Mouse (Mus musculus) lung, postnatal 14 days (tissue): ENCODE measurements at regions not wholly inside any gene's neighbourhood (a gene's known extent, or its start where the extent isn't known, plus 50 kb on each side); places are given as distances from the start of the nearest gene placed in this dataset.
A peak's percentile ranks its signal among the peaks of the same experiment; 100 is the strongest.

Source experiments
- DNase-seq: peaks from one replicate; pipeline ENCODE4 v3.0.0; 2021

DNA sequence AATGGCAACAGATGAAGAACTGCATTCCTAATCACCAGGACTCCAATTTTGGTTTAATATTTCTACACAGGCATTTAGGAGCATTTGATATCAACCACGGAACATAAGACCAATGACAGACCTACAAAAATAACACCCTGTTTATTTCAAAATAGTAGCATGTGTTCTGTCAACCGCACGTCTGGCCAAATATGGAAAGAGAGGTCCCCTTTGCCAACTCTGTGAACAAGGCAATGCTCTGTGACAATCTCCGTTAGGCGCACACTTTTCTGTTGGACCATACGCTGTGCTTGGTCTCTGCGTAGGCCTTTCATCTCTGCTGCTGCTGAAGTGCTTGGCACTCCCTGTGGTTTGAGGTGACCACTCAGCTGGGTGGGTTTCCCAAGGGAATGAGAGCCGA is 173.2 kb downstream of the Gadd45g start:
- DNase-seq: no peak

DNA sequence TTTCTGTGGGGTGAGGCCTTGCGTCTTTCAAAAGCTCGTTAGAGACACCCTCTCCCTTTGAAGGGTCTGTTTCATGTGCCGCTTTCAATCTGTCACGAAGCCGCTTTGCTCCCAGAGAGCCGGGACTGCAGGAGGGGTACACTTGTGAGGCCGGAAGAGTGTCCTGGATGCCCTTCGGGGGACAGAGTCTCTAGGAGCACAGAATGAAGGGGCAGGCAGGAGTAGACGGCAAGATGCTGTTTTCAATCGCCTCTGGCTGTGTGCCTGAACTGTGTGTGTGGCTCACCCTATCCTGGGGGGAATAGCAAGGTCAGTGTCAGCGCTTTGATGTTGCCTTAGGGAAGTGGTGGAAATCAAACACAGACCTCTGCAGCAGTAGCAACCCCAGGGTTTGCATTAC is 174.7 kb downstream of the Gadd45g start:
- no peak for DNase-seq

DNA sequence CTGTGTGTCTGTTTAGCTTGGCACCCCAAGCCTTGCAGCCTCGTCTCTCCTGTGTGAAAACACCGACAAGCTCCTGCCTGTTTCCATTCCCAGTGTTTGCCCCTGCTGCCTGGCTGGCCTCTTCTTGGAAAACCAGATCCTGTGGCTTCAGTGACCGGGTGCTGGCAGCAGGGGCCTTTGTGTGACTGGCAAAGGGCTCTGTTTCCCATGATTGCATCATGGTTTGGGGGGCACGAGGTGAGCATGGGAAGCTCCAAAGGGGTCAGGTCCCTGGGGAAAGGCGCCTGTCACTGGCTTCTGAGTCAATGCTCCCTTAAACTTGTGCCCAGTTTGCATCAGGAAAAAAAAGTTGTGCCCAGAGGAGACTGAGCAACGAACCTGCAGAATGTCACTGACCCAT is 175.3 kb downstream of the Gadd45g start:
- DNase-seq: no peak

DNA sequence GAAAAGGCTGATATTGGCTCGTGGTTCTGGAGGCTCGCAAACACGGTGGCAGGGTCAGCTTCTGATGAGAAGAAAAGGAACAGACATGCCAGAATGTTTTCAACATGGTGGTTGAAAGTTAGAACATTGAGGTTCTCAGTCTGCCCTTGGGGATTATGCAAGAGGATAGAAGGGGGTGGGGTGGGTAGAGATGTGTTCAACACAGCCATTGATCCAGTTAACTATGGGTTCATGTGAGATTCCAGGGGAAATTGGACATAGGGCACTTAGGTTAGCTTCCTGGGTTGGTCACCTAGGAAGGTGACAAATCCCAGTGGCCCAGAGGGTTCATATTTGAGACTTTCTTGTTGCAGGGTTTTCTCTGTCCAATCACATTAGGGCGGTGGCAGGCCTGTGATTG is 176.1 kb downstream of the Gadd45g start:
- DNase-seq: no peak

DNA sequence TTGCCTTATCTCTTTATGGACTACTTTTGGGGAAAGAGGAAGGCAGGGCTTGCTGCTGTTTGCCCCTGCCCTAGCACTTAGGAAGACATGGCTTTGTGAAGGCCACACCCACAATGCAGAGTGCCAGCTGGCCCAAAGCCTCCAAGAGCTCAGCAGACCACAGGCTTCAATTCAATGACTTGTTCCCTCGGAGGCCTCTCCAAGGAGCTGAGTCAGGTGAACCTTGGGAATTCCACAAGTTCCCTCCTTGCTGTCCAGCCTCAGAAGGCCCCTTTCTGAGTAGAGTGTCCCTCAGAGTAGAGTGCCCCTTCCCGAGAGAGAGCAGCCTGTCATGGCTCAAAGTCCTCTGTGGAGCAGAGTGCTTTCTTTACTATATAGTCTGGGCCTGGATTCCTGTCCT is 177.9 kb downstream of the Gadd45g start:
- DNase-seq: peak; percentile 78

DNA sequence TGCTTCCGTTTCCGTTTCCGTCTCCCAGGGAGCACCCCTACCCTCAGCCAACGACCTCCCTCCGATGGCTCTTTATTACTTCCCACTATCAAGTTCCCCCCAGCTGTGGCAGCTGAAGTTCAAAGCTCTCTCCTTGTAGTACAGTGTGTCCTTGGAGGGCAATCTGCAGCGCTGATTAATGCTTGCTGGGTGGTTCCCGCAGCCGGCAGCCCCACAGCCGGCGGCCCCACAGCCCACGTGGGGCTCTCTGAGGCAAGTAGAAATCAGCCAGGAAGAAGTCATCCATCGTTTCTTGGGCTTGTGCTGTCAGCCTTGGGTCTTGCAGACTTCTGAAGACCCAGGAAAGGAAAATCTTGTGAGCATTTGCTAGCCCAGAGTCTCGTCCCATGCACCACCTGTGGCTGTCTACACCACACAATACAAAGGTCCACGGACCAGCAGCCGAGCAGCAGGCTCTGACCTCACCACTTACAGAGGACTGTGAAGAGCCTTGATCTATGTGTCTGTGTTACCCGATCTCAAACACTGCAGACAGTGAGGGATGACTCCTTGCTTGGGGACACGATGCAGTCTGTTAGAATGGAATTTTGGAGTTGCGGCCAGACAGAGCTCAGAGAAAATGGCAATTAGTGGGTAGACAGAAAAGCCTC is 178.5 kb downstream of the Gadd45g start:
- DNase-seq: peak; percentile 45

DNA sequence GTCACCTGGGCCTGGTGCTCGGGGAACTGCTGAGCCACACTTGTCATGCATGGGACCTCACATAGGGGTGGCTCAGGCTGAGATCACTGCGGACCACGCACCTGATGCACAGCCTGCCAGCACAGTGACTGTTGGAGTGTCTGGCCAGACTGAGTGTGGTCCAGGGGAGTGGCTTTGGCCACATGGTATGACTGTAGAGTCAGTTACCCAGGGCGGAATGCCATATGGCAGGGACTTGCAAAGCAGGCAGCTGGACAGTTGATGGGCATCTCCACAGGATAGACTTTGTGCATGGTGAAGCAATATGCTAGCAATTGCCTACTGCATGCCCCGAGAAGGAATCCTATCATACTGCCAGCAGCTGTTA is 179.0 kb downstream of the Gadd45g start:
- DNase-seq: no peak

DNA sequence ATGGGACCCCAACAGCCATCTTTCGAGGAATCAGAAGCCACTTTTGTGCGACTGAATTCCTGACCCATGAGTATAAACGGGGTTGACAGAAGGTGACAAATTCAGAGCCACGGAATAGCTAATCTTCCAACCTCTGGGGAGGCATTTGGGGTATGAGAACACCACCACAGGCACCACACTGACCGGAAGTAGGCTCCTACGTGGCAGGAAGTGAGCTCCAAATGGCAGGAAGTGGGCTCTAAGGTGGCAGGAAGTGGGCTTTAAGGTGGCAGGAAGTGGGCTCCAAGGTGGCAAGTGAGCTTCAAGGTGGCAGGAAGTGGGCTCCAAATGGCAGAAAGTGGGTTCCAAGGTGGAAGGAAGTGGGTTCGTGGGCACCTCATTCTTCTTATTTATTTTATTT is 179.8 kb downstream of the Gadd45g start:
- DNase-seq: no peak

DNA sequence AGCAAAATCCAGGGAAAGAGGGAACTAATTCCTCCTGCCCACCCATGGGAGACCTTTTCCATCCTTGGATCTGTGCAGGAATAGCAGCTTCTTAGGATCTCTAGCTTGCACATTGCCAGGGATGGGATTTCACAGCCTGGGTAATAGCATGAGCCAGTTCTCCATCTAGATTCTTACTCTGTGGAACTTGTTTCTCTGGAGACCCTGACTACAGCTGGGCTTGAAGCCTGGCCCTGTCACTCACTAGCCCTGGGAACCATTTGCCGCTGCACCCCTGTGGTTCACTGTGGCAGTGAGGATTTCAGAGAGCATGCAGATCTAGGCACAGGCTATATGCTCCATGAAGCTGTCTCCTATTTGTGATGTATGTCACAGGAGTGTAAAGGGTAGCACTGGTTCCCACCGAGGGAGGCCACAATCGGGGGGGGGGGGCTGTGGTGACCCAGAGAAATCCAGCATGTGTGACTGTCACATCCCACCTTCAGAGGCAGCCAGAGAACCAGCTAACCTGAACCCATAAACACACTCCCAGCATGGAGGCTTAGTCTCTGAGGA is 183.5 kb downstream of the Gadd45g start:
- no peak for DNase-seq

DNA sequence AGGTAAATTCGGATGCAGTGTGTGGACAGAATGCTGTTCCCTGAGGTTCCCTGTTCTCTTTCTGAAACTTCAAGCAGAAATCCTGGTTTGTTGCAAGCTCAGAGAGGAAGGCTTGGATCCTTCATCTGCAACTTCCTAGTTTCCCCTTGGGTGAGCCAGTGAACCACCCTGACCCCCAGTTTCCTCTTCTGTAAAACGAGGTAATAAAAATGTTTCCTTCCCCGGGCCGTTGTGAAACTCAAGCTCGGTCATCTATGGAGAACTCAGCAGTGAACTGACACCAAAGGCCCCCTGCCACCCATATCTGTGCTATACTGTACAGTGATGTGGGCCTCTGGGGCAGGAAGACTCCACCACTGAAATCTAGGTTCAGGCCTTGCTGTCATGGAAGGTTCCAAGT is 185.0 kb downstream of the Gadd45g start:
- no peak for DNase-seq

DNA sequence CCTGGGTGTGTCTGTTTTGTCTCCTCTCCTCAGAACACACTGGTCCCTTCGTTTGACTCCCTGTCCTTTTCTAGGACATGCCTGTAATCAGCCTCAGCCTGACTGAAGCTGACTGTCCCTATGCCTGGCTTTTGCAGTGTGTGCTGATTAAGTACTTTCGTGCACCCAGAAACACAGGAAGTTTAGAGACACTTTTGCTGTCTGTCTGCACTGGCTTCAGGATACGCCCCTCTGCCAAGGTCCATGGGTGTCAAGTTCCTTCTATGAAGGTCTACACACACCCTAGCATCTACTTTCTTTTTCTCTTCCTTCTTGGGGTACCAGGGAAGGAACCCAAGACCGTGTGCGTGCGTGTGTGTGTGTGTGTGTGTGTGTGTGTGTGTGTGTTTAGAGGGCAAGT is 189.3 kb downstream of the Gadd45g start:
- no peak for DNase-seq

DNA sequence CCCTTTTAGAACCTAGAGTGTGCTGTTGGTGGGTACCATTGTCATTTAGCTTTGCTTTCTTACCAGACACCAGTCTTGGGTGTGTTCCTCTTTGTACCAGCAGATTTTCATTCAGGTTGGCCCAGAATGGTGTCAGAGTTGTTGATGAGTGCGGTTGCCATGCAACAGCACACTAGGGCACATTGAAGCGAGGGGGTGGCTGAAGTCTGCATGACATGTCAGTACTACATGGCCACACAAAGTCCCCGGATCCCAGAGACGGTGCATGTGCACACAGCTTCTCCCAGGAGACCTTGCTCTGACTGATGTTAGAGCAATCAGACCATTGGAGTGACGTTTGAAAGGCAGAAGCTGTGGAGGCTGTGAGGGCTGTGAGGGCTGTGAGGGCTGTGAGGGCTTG is 189.9 kb downstream of the Gadd45g start:
- DNase-seq: no peak

DNA sequence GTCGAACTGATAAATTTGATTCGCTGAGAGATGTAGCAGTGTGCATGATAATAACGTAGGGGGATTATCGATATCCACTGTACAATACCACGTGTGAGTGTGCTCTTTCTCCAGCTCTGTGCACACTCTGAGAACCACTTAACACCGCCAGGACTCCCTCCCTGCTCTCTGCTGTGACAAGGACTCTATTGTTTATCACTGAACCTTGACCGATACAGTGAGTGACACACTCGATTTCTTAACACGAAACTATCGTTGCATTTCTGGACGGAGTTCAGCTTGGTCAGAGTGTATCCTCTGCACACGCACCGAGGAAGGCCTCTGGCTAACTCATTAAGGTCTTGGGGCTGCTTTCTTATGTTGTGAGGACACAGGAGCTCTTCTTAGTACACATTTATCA is 190.7 kb downstream of the Gadd45g start:
- no peak for DNase-seq

DNA sequence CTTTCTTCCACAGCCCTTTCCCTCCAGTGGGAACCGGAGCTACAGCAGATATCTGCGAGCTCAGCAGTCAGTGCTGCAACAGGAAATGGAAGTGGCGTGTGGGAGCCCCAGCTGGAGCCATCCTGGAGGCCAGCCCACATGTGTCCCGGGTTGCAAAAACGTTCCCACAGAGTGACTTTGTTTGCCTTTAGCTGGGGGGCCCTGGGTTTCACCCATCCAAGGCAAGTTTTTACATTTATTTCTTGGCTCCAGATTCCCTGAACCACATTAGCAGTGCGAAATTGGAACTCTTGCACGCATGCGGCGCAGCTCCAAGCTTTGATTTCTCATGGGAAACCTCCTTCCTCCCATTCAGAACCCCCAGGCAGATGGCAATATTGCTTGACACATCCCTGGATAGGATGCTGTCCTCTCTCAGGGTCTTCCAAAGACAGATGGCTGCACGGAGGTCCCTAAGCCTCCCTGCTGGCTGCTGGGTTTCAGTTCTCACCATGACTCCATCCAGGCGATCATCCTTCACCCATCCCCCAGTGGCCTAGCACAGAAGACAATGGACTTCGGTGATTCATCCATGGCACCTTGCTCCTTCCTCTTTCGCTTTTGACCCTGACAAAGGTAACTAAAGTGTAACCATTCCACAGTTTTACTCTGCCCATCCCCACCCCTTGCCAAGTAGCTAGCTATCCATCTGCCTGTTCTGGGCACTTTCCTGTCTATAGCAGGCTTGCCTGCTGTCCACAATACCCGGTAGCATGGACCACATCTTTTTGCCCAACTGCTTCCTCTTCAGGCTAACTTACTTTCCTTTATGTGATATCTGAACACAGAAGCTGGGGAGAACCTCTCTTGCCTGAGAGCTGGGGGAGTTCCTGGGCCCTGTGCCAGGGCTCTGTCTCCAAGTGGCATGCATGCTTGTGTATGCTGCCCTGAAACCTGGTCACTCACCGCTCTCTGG is 195.3 kb downstream of the Gadd45g start:
- peak; percentile 68 for DNase-seq

DNA sequence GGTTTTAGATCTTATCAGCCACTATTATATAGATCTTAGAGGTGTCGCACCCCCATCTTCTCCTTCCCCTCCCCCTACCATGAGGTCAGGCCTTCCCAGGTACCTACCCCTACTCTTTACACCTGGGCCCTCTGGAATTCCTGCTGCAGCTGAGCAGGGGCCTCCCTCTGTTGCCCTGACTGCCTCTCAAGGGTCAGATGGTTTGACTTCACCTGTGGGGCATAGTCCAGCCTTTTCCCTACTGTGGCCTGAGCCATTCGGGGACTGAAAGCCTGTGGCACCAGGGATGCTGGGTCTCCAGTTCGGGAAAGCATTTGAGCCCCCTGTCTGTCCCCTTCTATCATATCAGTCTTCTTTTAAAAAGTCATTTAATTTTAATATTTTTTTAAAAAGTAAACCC is 196.4 kb downstream of the Gadd45g start:
- DNase-seq: no peak

DNA sequence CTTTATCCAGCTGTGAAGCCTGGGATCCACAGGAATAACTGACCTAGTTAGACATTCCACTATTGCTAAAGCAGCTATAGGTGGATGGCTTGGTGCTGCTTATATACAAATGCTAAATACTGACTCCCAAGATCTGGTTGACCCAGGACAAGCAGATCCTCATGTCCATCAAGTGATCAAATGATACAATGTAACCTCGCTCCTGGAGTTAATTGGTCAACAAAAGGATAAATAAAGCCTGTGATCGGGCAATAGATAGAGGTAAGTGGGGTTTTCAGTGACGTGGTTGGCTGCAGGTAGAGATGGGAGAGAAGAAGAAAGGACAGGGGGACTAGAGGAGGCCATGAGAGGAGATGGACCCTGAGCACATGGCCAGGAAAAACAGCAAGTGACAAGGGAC is 197.4 kb downstream of the Gadd45g start:
- no peak for DNase-seq

DNA sequence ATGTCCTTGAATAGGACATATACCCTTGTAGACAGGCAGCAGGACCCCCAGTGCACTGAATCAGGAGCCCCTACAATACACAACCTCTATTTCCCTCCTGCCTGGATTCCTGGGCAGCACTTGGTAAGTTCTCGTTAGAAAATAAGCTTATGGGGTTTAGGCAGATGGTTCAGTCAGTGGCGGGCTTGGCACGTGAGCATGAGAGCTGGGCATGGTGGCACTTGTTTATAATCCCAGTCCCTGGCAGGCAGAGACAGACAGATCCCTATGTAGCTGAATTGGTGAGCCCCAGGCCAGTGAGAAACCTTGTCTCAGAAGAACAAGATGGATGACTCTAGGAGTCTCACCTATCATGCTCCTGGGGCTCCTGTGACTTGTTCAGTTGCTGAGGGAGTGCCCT is 198.9 kb downstream of the Gadd45g start:
- DNase-seq: no peak

DNA sequence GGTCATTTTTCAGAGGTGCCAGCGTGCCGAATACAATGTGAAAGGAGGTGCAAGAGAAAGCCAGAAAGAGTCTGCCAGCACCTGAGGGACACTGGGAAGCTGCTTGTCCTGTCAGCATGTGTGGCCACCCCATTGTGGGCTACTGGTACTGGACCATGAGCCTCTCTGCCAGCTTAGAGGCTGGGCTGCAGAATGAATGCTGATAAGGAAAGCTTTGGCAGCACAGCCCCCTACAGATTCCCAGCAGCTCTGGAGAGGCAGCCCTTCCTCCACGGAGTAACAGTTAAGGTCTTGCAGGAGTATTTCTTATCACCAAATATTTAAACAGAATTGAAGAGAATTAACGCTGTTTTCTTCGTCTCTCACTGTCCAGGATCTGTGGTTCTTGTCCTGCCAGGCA is 199.5 kb downstream of the Gadd45g start:
- no peak for DNase-seq

DNA sequence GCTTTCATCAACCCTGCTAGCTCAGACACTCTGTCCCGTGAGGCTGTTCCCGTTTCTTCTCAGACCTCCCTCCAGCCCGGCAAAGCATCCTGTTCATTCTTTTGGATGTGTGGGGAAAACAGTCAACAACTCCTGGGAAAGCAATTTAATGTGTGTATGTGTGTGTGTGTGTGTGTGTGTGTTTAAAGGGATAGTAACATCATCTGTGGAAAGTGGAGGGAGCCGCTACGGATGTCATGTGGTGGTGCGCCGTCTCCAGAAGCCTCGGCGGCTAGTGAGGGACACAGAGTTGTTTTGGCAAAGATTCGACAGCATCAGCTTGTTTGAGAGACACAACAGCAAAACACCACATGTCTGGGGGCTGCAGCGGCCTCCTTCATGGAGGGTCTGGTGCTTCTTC is 200.2 kb downstream of the Gadd45g start:
- DNase-seq: no peak

DNA sequence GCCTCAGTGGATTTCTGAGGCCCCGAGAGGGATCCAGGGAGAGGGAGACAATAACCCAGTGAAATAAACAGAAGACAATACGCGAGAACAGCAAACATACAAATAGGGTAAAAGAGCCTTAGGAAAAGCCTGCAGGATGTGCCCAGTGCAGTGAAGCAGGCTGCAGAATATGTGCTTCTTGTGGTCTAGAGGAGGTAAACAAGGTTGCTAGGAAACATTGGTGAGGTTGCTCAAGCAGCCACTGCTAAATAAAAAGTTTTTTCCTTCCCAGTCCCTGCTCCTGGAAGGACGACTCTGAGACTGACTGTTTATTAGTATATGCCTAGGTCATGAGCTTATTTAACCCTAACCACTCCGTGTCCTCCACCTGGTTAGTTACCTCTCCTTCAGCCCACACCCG is 201.5 kb downstream of the Gadd45g start:
- DNase-seq: no peak

DNA sequence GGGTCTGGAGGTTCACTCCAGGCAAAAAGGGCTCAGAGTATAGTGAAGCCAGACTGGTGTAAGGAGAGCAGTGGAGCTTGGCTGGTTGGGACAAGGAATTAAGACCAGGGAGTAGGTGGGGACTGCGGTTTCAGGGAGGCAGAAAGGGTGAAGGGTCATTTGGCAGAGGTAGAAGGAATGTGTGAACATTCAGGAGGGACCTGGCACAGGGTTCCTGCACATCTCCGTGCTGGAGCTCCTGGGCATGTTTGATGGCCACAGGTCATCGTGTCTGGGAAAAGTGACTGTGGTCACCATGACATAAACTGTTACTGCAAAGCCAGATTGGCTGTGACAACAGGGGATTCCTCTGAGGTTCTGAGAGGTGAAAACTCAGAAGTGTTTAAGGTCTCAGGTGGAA is 202.3 kb downstream of the Gadd45g start:
- no peak for DNase-seq

DNA sequence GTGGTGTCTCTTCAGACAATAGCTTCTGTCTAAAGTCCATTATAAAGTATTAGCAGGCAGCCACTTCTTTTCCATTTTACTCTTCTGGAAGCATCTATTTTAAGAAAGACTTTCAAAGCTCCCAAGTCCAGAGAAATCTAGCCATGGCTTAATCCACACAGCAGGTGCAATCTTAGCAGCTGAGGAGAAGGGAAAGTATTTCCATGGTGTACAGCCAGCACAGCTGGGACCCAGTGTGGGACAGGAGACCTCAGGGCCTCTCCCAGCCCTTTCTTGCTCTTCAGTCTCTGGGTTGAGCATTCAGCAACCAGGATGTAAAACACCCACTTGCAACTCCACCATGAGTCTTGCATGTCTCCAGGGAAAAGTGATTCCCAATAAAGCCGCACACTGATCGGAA is 202.8 kb downstream of the Gadd45g start:
- no peak for DNase-seq

DNA sequence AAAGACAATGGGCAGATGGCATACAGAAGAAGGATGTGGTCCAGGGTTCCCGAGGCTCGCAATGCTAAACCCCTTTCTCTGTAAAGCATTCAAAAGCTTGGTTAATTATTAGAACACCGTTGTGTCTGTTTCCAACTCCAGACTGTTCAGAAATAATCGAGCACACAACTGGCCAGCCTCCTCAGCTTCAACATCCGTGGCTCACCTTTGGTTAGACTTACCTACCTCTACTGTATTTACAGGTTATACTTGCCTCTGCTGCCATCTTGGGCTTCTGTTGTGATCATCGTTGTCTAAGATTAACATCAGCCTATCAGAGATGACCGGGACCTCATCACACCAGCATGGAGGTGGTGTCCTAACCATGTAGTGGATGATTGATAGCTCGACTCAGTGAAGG is 209.3 kb downstream of the Gadd45g start:
- DNase-seq: no peak

DNA sequence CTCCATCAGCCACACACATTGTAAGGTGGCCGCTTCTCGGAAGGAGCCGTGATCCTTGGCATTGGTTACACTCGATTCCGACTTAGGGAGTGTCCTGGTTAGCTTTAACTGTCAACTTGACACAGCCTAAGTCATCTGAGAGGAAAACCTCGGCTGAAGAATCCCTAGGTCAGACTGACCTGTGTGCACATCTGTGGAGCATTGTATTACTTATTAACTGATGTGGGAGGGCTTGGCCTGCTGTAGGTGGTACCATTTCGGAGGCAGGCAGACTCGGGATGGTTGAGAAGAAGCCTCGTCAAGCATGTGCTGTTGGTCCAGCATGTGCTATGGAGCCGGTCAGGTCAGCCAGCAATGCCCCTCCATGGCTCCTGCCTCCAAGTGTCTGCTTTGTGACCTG is 211.0 kb downstream of the Gadd45g start:
- DNase-seq: no peak
